Mouse (Mus musculus) heart, embryonic 13.5 days (tissue): ENCODE measurements around the gene Hist1h2bb. TPM values are rescaled to one million over a fixed set of nuclear protein-coding genes. Genes with fewer than 3 reads are reported as not detected.
"Not testable (repeated sequence)": the region's sequence is repeated elsewhere in the genome, so short reads cannot be mapped to it uniquely, and the experiment has no call there.

Experiments
- ATAC-seq: fragments of 200-750 bp; cut with Nextera tagmentation; 2 replicates; pipeline ENCODE4 v1.8.0; 2017; ENCODE audit warnings: moderate TSS enrichment; ENCODE audit not compliant: insufficient number of reproducible peaks, low FRiP score, low TSS enrichment; ENCODE audit errors: extremely low read depth
- H3K27ac ChIP-seq: fragments of 300-500 bp; sonication (generic); replicated peaks from 2 replicates; pipeline ENCODE4 v1.5.1; 2015; ENCODE audit warnings: moderate library complexity, mild to moderate bottlenecking, inconsistent platforms
- H3K27me3 ChIP-seq: fragments of 300-500 bp; sonication (generic); replicated peaks from 2 replicates; pipeline ENCODE4 v1.6.1; 2015; ENCODE audit warnings: mild to moderate bottlenecking, inconsistent platforms
- H3K36me3 ChIP-seq: fragments of 300-500 bp; sonication (generic); 2 replicates; pipeline ENCODE4 v1.6.1; 2015; ENCODE audit warnings: mild to moderate bottlenecking, inconsistent platforms
- H3K4me1 ChIP-seq: fragments of 300-500 bp; sonication (generic); 2 replicates; pipeline ENCODE4 v1.6.1; 2015; ENCODE audit warnings: inconsistent platforms
- H3K4me2 ChIP-seq: fragments of 300-500 bp; sonication (generic); 2 replicates; pipeline ENCODE4 v1.6.1; 2015; ENCODE audit warnings: inconsistent platforms, mild to moderate bottlenecking, moderate library complexity
- H3K4me3 ChIP-seq: fragments of 300-500 bp; sonication (generic); 2 replicates; pipeline ENCODE4 v1.5.1; 2015; ENCODE audit warnings: moderate library complexity, mild to moderate bottlenecking, inconsistent platforms
- H3K9ac ChIP-seq: fragments of 300-500 bp; sonication (generic); 2 replicates; pipeline ENCODE4 v1.6.1; 2015; ENCODE audit warnings: inconsistent platforms, mild to moderate bottlenecking, moderate library complexity
- H3K9me3 ChIP-seq: fragments of 300-500 bp; sonication (generic); 2 replicates; pipeline ENCODE4 v1.6.1; 2016; ENCODE audit warnings: inconsistent platforms
- WGBS: fragments of 180-500 bp; shearing (Covaris S2); methylation state at CpG from one replicate; pipeline ENCODE4 v1.1.7; 2015; ENCODE audit warnings: mixed read lengths; 5-methylcytosine and 5-hydroxymethylcytosine counted together
- polyA plus RNA-seq: library from polyadenylated mRNA; unstranded; fragments of >200 nt; fragmentation: Nextera tagmentation; extraction: Ambion mirVana; gene quantifications from 2 replicates; pipeline ENCODE4 v1.2.1, GENCODE M21; 2015

The Hist1h2bb gene
- polyA plus RNA-seq, 1 experiment from 2014 or later: 1.6 TPM

DNA sequence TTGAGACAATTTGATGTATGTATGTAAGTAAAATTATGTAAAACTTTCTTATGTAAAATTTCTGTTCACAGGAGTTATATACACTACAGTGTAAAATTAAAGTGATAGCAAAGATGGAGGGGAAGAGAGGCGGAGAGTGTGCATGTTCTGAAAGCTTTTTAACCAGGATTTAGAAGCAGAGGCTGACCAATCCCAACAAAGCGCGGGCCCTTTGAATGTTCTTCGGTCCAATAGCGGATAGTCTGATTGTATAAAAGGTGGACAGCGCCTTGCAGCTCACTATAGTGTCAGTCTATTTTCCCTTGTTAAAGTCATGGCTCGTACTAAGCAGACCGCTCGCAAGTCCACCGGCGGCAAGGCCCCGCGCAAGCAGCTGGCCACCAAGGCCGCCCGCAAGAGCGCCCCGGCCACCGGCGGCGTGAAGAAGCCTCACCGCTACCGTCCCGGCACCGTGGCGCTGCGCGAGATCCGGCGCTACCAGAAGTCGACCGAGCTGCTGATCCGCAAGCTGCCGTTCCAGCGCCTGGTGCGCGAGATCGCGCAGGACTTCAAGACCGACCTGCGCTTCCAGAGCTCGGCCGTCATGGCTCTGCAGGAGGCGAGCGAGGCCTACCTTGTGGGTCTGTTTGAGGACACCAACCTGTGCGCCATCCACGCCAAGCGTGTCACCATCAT lies 5.7 kb downstream of the Hist1h2bb start, which contains the start of gene Hist1h3b:
Hist1h3b (plus strand) TSS at position 201 of the 675 bp plus-strand sequence.
- peak within 1 kb of the TSS; percentile 73 for H3K4me2 ChIP-seq
- WGBS: under 1% methylated on average over 21 of the region's 47 CpGs
- peak within 1 kb of the TSS; percentile 85 for H3K9ac ChIP-seq
- not testable (repeated sequence) for H3K9me3 ChIP-seq, H3K36me3 ChIP-seq, H3K27me3 ChIP-seq
- H3K4me3 ChIP-seq: peak within 1 kb of the TSS; percentile 52
- H3K27ac ChIP-seq: peak within 1 kb of the TSS; percentile 95
- H3K4me1 ChIP-seq: peaks cover 22% of the 10 kb centered on the region
- ATAC-seq: peak; percentile 70

DNA sequence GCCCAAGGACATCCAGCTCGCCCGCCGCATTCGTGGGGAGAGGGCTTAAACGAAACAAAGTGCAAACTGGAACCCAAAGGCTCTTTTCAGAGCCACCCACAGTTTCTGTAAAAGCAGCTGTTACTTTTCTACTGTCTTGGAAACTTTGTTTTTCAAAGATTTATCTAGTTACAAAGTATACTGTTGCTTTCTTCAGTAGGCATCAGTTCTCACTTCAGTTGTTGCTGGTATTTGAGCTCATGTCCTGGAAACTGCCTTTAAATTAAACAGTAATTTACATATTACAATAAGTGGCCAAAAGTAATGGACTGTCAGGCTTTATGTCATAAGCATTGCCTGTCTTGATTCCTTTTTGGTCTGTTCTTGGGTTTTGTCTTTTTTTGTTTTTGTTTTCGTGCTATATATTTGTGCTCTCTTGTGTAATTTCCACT lies 6.2 kb downstream of the Hist1h2bb start:
- no peaks in the 10 kb centered on the region for H3K27me3 ChIP-seq
- WGBS: 7% methylated on average over 6 of the region's 6 CpGs
- peak overlapping the region; percentile 76 for H3K27ac ChIP-seq
- H3K4me1 ChIP-seq: peaks cover 22% of the 10 kb centered on the region
- H3K9ac ChIP-seq: peak overlapping the region; percentile 82
- H3K36me3 ChIP-seq: no peaks in the 10 kb centered on the region
- no peaks in the 10 kb centered on the region for H3K9me3 ChIP-seq
- H3K4me2 ChIP-seq: peak overlapping the region; percentile 73
- H3K4me3 ChIP-seq: peak overlapping the region; percentile 52
- no peak for ATAC-seq

DNA sequence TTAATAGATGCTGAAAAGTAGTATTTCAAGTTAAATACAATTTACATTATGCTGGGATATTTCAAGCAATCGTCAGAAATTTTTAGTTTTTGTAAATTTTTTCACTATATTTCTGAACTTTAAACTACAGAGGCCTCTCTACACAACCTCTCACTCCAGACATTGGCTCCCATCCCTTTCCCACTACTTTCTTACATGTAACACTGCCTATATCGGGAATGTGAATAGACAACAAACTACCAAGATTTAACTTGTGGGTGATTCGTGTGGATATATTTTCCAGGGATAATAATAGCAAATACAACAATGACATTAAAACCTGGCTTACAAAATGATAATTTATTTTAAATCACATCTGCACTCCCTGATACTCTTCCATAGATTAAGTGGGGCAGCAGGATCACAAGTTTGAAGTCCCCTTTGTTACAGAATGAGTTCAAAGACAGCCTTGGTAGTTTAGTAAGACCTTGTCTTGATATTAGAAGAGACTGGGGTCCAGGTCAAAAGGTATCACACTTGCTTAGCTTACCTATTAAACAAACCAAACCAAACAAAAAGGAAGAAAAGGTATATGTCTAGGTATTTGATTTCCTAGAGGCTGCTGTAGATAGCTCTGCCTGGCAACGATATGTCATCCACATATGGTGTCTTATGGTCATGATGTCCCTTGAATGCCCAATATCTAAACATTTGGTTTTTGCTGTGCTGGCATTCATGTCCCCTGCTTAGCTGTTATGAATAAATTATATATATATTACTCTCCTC lies 7.0 kb downstream of the Hist1h2bb start:
- H3K4me2 ChIP-seq: peak overlapping the region; percentile 73
- H3K4me3 ChIP-seq: peak overlapping the region; percentile 52
- peak overlapping the region; percentile 2; the same call in 1 of the 2 replicates for H3K27ac ChIP-seq
- WGBS: 59% methylated on average over 4 of the region's 4 CpGs
- ATAC-seq: no peak
- H3K27me3 ChIP-seq: no peaks in the 10 kb centered on the region
- H3K9me3 ChIP-seq: no peaks in the 10 kb centered on the region
- H3K36me3 ChIP-seq: no peaks in the 10 kb centered on the region
- peak overlapping the region; percentile 82 for H3K9ac ChIP-seq
- peaks cover 16% of the 10 kb centered on the region for H3K4me1 ChIP-seq

DNA sequence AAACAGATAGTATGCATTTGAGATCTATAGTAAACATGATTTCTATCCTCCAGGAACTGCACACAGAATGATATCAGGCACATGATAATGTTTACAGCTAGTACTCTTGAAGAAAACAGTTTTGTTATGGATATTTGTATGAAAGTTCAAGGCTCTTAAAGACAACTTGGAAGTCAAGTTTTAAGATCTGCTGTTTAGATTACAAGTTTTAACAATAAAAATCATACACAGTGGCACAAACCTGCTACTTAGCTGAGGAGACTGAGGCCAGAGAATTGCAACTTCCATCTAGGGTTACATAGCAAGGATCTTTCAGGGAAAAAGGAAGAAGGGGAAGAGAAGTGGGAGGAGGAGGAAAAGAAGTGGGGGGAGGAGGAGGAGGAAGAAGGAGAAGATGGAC lies 8.5 kb downstream of the Hist1h2bb start:
- ATAC-seq: no peak
- Histone ChIP-seq H3K9ac (no peak overlapping the region), H3K4me2 (no peak overlapping the region), H3K27ac (no peak overlapping the region), H3K4me3 (no peak overlapping the region), H3K9me3 (no peaks in the 10 kb centered on the region), H3K4me1 (peaks cover 20% of the 10 kb centered on the region), H3K27me3 (no peaks in the 10 kb centered on the region), H3K36me3 (no peaks in the 10 kb centered on the region)

- Histone ChIP-seq H3K9me3 (no peaks in the 10 kb centered on the region), H3K9ac (peak within 1 kb of the TSS; percentile 83), H3K27me3 (no peaks in the 10 kb centered on the region), H3K36me3 (no peaks in the 10 kb centered on the region), H3K27ac (peak within 1 kb of the TSS; percentile 89), H3K4me1 (peaks cover 22% of the 10 kb centered on the region), H3K4me3 (peak within 1 kb of the TSS; percentile 51), H3K4me2 (peak within 1 kb of the TSS; percentile 78)
- no peak; the same call in 1 of the 2 replicates for ATAC-seq
- under 1% methylated on average over 19 of the region's 22 CpGs for WGBS
Observed at GRCm38 (mm10) chr13:23756790-23757189, 10.3 kb downstream of the Hist1h2bb start, which contains the start of gene Hist1h4b. Hist1h4b (plus strand) TSS chr13:23757013.

GRCm38 (mm10) chr13:23757211-23757773 lies 10.8 kb downstream of the Hist1h2bb start:
- WGBS: 2% methylated on average over 23 of the region's 23 CpGs

DNA sequence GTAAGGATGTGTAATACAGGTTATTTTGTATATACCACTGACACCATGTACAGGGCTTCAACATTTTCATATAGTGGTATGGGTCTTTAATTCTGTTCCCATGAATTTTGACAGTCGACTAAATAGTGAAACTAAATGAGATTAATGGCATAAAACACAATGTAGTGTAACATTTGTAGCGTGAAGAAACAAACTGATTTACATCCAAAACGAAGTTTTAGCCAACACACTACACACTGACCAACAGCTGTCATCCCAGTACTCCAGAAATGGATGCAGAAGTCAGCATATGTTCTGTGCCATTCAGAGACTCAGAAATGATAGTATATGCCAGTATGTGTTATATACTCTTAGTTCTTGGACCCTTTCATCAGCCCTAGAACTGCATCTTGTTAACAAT lies 11.4 kb downstream of the Hist1h2bb start:
- peak overlapping the region; percentile 40 for H3K9ac ChIP-seq
- no peaks in the 10 kb centered on the region for H3K9me3 ChIP-seq
- peaks cover 25% of the 10 kb centered on the region for H3K4me1 ChIP-seq
- no peaks in the 10 kb centered on the region for H3K36me3 ChIP-seq
- H3K27ac ChIP-seq: peak overlapping the region; percentile 45; the same call in 1 of the 2 replicates
- ATAC-seq: no peak
- no peaks in the 10 kb centered on the region for H3K27me3 ChIP-seq
- 55% methylated on average over 3 of the region's 3 CpGs for WGBS
- peak overlapping the region; percentile 78 for H3K4me2 ChIP-seq
- H3K4me3 ChIP-seq: peak overlapping the region; percentile 51

More at GRCm38 (mm10) chr13:23757211-23757773, 10.8 kb downstream of the Hist1h2bb start:
- Histone ChIP-seq H3K4me1 (peaks cover 22% of the 10 kb centered on the region), H3K9ac (peak overlapping the region; percentile 83), H3K27ac (peak overlapping the region; percentile 89), H3K36me3 (no peaks in the 10 kb centered on the region), H3K4me3 (peak overlapping the region; percentile 51), H3K4me2 (peak overlapping the region; percentile 78), H3K9me3 (no peaks in the 10 kb centered on the region), H3K27me3 (no peaks in the 10 kb centered on the region)
- no peak for ATAC-seq

DNA sequence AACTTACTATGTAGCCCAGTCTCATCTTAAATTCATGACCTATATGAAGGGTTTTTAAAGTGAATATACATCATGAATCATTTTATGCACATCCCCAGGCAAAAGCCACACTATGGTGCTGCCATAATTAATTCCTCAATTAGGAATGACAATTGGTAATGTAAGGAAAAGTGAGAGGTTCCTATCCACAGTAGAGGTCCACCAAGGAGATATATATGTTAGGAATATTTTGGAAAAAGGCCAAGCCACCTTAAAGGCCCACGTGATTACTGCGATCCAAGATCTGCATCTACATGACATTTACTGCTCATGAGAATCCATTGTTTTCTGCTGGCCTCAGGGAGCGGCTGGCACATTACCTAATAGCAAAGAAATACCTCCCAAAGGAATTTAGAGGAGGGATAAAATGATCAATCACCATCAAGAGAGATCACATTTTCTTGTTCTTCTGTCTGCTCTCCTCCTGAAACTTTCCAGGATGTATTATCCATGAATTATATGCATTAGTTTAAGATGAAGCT lies 12.8 kb downstream of the Hist1h2bb start:
- no peak overlapping the region for H3K9ac ChIP-seq
- H3K4me1 ChIP-seq: peaks cover 31% of the 10 kb centered on the region
- H3K36me3 ChIP-seq: no peaks in the 10 kb centered on the region
- ATAC-seq: no peak
- WGBS: 83% methylated on average over 3 of the region's 3 CpGs
- H3K27me3 ChIP-seq: no peaks in the 10 kb centered on the region
- H3K9me3 ChIP-seq: no peaks in the 10 kb centered on the region
- peak overlapping the region; percentile 79; the same call in 1 of the 2 replicates for H3K4me2 ChIP-seq
- H3K4me3 ChIP-seq: no peak overlapping the region
- H3K27ac ChIP-seq: no peak overlapping the region

DNA sequence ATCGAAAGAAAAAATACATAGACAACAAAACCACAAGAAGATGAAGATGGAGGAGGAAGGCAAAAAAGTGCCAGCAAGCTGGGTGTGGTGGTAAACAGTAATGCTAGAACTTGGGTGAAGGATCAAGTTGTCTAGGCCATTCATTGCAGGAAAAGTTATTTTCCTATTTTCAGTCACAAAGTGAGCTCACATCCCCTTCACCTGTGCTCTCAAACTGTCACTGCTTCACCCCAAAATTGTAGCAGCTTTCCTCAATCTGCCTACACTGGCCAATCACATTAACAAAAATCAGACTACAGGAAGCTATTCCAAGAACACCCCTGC lies 13.3 kb downstream of the Hist1h2bb start:
- Histone ChIP-seq H3K9ac (peak overlapping the region; percentile 81), H3K4me1 (peaks cover 37% of the 10 kb centered on the region), H3K9me3 (no peaks in the 10 kb centered on the region), H3K36me3 (no peaks in the 10 kb centered on the region), H3K4me2 (peak overlapping the region; percentile 79), H3K4me3 (peak overlapping the region; percentile 54), H3K27ac (peak overlapping the region; percentile 96), H3K27me3 (no peaks in the 10 kb centered on the region)
- no peak for ATAC-seq
- WGBS: 67% methylated on average over 1 of the region's 1 CpGs

GRCm38 (mm10) chr13:23760240-23760971 lies 13.9 kb downstream of the Hist1h2bb start:
- Histone ChIP-seq H3K27ac (peak overlapping the region; percentile 96), H3K36me3 (no peaks in the 10 kb centered on the region), H3K9ac (peak overlapping the region; percentile 81), H3K4me3 (peak overlapping the region; percentile 54), H3K27me3 (no peaks in the 10 kb centered on the region), H3K4me2 (peak overlapping the region; percentile 79), H3K9me3 (no peaks in the 10 kb centered on the region), H3K4me1 (peaks cover 37% of the 10 kb centered on the region)
- 1% methylated on average over 22 of the region's 27 CpGs for WGBS
- ATAC-seq: no peak
